Mouse (Mus musculus) heart, postnatal 14 days (tissue): ENCODE results near the gene Ascl2. TPM values are rescaled to one million over a fixed set of nuclear protein-coding genes. Genes with fewer than 3 reads are reported as not detected.

Experiments
- DNase-seq, 2 experiments: peaks; one replicate each; pipeline ENCODE4 v3.0.0; 2021 to 2022
- intact Hi-C: fragments of 180-260 bp; cut with DNase I; formaldehyde crosslinking; loops from one replicate; pipeline ENCODE4 v1.15.1; 2025
- total RNA-seq, 2 experiments: library from RNA; stranded (reverse); gene quantifications; 2 replicates each; pipeline ENCODE4 v1.2.3; 2021

The Ascl2 gene
- total RNA-seq, 2 experiments from 2014 or later, result 0.12 TPM; not detected in 1

DNA sequence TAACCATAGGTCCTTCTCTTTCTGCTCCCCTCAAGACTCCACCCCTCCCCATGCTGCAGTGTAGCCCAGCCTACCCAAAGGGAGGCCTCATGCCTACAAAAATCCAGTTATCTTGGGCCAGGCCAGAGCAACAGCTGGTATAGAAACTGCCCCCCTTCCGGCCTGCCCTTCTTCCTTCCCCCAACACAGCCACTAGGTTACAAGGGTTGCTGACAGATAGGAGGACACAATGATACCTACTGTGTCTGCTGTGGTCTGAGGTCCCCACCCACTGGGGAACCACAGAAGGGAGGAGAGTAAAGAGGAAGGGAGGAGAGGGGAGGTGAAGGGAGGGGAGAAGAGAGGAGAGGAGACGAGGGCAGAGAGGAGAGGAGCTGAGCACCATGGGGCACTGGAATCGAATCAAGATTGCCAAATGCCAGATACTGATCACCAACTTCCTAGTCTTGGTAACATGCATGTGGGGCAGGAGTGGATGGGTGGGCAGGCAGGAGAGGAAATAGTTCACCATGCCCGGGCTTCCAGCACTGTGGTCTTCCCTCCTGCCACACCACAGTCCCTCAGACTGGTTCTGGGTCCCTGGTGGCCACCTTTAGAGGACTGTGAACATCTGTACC, 35.8 kb upstream of the Ascl2 start, which contains the start of gene Tspan32:
TSS of gene Tspan32 (plus strand) at position 320 of the 617 bp plus-strand sequence.
- intact Hi-C loops, result loop anchor here (5.0 kb wide), 4 partner anchors 67 to 467 kb away; partner anchors contain the start of gene Slc22a18
- no peak for DNase-seq

DNA sequence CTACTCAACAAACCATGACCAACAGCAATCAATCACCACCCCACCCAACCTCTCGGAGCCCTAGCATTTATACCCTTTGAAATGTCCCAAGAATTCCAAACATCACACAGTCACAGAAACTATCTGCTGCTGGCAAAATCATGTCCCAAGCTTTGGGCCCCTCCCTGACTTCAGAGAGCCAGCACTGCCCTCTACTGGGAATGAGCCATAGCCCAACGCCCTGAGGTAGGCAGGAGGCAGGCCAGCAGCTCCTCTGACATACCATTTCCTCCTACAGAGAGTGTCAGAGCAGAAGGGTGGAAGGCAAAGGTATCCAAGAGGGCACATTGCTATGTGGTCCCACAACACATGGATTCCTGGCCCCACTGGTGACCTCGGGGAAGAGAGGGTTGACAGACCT, 33.6 kb upstream of the Ascl2 start:
- peak in 1 of 2 experiments; percentile 52 for DNase-seq
- intact Hi-C loops, result no loop called here

DNA sequence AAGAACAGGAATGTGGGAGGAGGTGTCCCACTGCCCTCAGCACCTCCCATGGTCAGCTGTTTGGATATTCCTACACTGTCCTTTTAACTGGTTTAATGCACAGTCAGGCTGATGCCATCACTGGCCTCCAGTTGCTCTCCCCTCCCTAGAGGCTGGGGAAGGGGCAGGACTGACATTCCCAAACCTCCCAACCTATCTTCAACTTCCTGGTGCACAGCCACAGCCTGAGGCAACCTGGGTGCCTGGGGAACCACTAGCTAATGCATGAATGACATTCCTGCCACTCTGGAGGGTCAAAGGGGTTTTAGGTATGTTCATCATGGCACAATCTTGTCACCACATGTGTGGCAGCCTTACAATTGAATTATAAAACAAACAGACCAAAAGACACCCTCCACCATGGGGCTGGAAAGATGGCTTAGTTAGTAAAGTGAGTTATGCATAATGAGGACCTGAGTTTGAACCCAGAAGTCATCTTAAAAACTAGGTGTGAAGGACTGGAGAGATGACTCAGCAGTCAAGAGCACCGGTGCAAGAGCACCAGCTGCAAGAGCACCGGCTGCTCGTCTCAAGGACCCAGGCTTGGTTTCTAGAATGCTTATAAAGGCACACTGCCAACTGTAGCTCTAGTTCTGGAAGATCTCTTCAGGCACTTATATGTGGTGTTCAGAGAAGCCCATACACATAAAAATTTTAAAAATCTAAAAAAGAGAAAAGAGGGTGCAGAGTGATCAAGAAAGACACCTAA, 28.5 kb upstream of the Ascl2 start:
- intact Hi-C loops, result loop anchor here (10.0 kb wide), 1 partner anchor 347 kb away; no protein-coding TSS in a partner anchor
- DNase-seq, result no peak

DNA sequence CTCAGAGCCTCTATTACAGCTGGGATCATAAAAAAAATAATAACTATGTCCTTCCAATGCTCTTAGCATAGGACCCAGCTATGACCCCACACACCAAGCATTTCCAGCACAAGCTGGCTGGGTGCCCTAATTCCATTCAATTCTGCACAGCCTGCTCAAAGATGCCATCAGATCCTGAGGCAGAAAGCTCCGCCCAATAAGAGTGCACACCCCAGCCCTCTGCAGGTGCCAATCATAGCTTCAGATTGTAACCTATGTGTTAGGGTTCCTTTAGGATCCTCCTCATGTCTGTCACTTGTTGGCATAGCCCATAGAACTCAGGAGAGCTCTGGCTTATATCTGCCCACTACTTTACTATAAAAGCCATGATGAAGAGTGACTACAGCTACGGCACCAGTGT, 27.9 kb upstream of the Ascl2 start:
- intact Hi-C loops, result loop anchor here (10.0 kb wide), 1 partner anchor 348 kb away; no protein-coding TSS in a partner anchor
- DNase-seq, result no peak

DNA sequence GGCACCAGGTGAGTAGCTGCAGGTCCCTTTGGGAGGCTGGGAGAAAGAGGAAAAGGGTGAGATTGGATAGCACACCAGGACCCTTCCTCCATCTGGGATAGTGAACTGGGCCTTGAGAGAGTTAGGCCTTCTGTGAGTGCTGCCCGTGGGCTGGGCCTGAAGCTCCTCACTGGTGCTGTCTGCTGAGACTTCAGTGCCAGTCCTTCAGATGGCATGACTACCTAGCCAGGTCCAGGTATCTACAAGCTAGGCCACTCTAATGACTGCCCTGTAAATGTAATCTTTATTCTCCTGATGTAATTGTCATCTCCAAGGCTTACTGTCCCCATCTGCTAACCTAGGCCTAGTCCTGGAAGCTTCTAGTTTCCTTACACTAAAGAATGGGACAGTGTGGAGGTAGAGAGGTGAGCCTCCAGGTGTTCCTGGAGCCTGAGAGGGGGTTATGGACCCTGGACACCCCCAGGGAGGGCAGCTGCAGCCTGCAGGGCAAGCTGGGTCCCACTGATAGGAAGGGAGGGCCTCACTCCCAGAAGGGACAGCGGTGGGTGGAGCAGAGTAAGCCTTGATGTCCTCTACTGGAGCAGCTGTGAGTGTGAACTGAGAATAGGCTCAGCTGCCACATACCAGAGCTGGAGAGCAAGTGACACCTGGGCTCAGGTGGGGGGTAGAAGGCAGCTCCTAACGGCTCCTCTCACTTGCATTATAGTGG, 26.7 kb upstream of the Ascl2 start:
- intact Hi-C loops, result loop anchor here (10.0 kb wide), 1 partner anchor 349 kb away; no protein-coding TSS in a partner anchor
- no peak for DNase-seq

DNA sequence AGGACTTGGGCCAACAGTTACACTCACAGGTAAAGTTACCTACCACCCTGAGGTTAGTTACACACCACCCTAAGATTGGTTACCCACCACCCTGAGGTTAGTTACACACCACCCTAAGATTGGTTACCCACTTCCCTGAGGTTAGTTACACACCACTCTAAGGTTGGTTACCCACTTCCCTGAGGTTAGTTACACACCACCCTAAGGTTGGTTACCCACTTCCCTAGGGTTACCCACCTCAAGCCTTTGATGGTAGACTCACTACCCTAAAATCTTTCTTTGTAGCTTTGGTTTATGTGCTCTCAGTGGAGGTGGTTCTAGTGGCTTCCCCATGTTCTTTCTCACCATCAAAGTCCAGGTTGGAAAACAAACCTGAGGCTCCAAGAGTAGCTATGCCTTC, 25.9 kb upstream of the Ascl2 start:
- DNase-seq, result no peak
- intact Hi-C loops, result loop anchor here (10.0 kb wide), 1 partner anchor 350 kb away; no protein-coding TSS in a partner anchor

DNA sequence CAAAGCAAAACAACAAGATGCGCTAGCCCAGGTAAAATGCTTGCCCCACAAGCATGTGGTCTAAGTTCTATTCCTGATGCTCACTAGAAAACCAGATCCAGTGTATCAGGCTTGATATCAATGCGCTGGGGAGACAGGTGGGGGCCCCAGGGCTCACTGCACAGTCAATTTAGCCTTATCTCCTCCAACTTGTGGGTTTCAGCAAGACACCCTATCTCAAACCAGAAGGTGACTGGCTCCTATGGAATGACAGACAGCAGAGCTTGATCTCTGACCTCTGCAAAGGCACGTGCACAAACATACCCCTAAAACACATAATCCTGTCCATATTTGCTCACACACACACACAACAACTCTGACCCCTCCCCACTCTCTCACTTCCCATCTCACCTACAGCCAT, 18.7 kb upstream of the Ascl2 start:
- no peak for DNase-seq
- intact Hi-C loops, result no loop called here

DNA sequence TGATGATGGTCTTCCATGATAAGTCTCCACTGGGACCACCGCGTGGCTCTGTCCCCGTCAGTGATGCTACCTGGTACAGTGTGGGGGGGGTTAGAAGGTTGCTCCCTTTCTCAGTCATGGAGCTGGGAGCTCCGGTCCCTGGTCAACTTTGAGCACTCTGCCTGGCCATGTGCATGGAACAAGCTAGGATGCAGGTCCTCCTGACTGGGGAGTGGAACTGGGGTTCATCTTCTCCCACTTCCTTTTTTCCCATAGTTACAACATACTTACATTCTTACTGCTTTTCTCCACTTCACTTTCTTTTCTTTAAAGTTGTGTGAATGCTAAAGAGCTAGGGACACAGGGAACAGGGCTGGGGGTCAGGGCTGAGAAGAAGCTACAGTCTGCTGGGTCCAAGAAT, 16.1 kb upstream of the Ascl2 start:
- intact Hi-C loops, result no loop called here

DNA sequence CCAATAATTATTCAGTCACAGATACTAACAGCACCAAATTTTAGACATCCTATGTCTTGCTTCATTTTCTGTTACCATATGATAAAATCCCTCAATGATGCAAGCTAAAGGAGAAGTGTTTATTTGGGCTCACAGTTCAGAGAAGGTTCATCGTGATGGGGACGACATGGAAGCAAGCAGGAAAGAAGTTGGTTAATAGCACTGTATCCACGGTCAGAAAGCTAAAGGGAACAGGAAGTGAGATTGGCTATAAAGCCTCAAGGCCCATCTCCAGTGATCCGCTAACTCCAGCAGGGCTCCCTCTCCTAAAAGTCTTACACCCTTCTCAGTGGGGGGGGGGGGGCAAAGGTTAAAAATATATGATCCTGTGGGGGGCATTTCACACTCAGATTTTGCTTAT, 12.8 kb upstream of the Ascl2 start:
- no peak for DNase-seq
- intact Hi-C loops, result no loop called here

More for the DNA sequence above, 16.1 kb upstream of the Ascl2 start:
- no peak for DNase-seq

DNA sequence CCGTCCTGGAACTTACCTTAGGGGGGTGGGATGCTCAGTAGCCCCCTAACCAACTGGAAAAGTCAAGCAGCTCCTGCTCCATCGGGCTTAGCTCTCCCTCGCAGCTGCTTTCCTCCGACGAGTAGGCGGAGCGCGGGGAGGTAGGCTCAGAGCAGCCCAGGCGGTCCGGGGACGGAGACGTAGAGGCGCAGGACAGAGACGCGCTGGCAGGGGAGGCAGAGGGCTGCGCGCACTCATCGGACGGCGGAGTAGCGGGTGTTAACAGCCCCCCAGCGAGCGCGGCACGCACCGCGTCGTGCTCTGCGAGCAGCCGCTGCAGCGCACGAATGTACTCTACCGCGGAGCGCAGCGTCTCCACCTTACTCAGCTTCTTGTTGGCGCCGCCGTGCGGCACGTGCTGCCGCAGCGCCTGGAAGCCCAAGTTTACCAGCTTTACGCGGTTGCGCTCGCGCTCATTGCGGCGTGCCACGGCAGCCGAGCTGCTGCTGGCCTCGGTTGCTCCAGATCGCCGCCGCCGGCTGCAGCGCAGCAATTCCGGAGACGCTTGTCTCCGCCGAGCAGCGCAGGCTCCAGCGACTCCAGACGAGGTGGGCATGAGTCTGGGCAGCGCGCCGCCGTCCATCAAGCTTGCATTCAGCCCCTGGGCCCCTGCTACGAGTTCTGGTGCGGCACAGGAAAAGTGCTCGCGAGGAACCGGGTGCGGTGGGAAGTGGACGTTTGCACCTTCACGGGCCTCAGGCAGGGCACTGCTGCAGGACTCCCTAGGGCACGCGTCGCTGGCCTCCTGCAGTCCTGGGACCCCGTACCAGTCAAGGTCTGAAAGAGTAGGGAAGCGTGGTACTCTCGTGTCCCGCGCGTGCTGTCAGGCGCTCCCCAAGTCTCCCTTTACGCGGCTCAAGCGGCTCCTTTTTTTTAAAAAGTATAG, 918 bp downstream of the Ascl2 start:
- DNase-seq, result peak; percentile 43 to 50
- intact Hi-C loops, result no loop called here

DNA sequence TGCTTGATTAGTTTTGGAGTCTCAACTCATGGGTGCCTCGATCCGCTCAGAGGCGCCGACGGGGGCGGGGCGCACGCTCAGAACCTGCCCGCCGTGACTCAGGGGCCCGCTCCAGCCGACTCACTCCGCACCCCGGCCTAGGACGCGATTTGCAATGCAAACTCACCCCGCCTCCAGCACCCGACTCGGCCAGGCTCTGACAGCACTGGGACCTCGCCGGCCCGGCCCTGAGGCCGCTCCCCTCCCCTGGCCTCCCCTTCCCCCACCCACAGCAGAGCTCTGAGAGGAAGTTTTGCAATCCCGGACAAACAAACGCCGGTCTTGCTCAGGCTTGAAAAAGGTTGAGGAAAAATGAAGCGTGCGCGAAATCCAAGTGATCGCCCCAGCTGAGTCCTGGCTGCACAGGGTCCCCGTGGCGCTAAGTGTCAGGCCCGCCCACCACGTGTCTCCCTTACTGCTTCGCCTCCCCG, 1.6 kb downstream of the Ascl2 start:
- intact Hi-C loops, result no loop called here
- DNase-seq, result peak; percentile 20 to 46

DNA sequence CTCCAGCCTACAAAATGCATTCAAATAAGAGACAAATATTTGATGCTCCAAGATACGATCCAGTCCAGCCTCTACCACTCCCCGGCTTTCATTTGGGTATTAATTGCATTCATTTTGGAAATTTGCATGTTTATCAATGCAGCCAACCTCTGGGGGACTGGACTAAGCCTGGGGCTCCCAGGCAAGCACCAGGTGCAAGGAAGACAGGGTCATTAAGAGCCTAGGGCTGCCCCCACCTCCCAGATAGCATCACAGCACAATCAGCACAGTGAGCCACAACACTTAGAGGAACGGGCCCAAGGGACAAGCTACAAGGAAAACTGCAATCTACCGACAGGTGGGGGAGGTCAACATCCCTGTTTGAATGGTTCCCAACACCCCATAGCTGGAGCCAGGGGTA, 9.3 kb downstream of the Ascl2 start:
- intact Hi-C loops, result no loop called here
- DNase-seq, result no peak

DNA sequence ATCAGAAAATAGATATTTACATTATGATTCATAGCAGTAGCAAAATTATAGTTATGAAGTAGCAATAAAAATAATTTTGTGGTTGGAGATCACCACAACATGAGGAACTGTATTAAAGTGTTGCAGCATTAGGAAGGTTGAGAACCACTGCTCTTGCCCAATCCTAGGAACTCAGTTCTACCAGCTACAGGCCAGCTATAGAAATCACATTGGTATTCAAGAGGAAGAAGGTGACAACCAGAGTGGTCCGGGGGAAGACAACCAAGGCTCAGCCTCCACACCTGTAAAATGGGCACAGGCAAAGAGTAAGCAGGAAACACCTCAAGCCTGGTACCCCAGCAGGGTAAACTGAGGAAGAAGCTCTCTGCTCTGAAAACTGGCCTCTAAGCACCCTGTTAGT, 10.2 kb downstream of the Ascl2 start:
- no peak for DNase-seq
- intact Hi-C loops, result no loop called here

DNA sequence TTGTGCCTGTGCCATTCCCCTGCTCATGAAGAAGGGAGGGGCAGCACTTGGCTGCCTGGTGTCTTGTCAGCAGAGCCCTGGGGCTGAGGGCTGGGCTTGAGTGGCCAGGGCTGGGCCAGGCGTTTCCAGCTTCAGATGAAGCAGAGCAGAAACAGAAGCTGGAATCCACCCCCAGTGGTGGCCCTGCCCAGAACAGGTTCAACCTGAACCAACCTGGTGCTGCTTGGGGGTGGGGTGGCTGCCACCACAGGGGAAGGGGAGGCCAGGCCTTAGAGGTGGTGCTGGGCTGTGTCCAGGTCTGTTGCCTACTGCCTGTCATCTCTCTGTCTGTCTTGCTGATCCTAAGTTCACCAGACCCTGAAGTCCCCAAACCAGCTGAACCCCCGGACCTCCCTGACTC, 13.0 kb downstream of the Ascl2 start:
- intact Hi-C loops, result no loop called here
- DNase-seq, result no peak

DNA sequence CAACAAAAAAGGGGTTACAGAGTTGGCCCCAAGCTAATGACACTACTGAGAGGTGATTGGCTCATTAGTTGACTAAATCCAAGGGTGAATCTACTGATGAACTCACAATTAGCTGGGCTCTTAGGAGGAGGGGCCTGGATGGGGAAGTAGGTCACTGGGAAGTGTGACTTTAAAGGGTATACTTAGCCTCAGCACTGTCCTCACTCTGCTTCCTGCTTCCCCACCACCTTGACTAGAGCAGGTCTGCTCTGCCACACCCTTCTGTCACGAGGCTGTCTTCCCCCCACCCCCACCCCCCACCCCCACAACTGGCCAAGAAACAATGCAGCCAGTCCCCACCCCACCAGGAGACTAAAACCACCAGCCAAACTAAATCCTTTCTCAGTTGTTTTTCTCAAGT, 19.5 kb downstream of the Ascl2 start:
- DNase-seq, result no peak
- intact Hi-C loops, result no loop called here

DNA sequence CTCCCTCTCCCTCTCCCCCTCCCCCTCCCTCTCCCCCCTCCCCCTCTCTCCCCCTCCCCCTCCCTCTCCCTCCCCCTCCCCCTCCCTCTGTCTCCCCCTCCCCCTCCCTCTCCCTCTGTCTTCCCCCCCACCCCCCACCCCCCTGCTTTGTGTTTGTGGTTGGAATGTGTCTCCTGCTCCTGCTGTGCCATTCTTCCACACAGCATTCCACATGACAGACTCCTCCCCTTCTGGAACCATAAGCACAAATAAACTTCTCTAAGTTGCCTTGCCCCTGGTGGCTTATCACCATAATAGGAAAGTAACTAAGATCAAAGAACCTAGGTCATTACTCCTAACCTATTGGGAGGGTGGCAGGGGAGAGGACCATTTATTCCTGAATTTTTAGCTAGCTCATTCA, 31.4 kb downstream of the Ascl2 start:
- intact Hi-C loops, result no loop called here
- no peak for DNase-seq

DNA sequence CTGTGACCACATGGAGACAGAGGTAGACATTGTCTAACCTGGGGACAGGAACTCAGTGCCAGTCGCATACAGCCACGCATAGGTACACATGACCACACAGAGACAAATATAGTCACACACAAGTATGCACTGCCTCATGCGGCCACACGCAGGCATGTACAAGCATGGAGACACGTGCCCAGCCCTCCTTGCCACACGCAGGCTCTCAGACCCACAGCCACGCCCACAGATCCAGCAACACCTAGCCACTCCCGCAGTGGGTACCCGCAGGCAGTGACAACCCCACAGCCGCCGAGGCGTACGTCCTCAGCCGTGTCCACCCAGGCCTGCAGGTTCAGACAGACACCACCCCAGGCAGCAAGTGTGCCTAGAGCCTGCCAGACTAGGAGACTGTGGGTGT, 33.4 kb downstream of the Ascl2 start:
- no peak for DNase-seq
- intact Hi-C loops, result no loop called here

DNA sequence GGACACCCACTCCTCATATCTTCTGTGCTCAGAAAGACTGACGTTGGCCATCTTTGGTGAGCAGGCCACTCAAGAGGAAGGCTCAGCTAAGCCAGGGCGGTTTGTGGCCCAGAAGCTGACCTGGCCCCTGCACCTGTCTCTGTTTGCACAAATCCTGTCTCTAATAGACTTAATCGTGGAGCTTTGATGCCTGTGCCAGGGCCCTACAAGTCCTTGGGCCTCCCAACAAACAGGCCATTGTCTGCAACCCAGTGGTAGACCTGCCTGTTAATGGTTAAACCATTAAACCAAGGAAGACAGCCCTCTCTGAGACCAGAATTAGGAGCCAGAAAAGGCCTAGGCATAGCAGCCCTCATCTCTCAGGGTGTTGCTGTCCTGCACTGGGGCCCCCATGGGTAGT, 36.6 kb downstream of the Ascl2 start:
- DNase-seq, result no peak
- intact Hi-C loops, result no loop called here

DNA sequence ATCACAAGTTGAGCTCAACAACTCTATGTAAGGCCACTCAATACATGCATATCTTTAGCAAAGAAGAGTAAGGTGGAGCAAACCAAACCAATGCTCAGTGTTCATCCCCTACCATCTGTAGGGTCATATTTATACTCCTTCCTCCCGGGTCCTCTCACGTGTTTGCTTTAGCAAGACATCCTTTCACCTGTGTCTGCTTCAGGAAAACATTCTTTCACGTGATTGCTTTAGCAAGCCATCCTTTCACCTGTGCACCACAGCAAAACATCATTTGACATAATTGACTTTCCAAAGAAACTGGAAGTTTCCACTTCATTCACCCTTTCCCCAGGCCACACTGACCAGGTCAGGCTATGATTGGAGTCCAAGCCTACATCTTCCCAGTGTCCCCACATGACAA, 38.0 kb downstream of the Ascl2 start, which contains the start of gene Th:
TSS of gene Th (minus strand) at position 101 of the 400 bp plus-strand sequence.
- no peak for DNase-seq
- intact Hi-C loops, result no loop called here

DNA sequence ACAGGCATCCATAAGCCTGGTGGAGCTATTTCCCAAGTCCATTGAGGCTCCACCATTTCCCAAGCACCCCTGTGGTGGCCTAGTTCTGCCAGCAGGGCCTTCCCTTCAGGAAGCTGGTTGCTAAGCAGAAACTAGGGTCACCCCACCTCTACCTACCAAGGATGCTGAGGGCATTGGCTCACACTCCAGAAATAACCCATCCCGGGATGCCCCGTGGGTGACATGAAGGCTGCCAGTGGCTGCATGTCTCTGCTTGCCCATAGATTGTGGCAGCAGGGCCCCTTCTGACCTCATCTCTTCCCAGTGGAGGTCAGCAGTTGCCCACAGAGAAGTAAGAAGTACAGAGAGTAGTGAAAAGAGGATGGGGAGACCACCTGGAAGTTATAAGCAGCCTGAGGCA, 39.5 kb downstream of the Ascl2 start:
- intact Hi-C loops, result no loop called here
- DNase-seq, result peak in 1 of 2 experiments; percentile 29
